12 mouse cellular contexts compared by ENCODE assay signal in the genomic region with DNA sequence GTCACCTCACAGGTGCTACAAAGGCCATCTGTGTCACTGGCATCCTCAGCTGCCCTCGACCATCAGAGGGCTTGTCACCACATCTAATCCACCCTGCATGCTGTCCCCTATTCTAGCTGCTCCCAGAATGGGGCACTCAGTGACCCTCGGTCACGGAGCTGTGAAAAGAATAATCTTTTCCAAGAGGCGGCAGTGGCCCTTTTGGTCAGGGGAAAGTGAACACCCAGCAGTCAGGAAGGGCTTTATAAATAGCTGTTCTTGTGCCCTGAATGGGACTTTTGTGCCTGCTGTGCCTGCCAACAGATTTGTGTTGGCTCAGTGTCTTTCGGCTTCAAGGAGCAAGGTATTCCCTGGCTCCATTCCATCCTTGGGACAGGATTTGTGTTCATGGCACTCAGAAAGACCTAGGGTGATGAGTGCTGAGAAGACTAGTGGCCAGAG.
A peak's percentile ranks its signal among the peaks of the same experiment; 100 is the strongest.
DNase-seq lines count a peak whose midpoint lies in the region; ATAC-seq and TF ChIP-seq lines count a peak whose summit lies in the region.
"Had no signal": no experiment of that assay in that cellular context is flagged by ENCODE, and none has a peak within 500 bp of the region (broad histone marks: within the 10 kb centered on the region; RNA-seq: fewer than 3 reads in every experiment).

No protein-coding gene starts in this region.

- H3K27me3 ChIP-seq in forebrain, postnatal 0 days (ENCODE audit: insufficient read depth, low read length): no peaks in the 10 kb centered on the region
- no peaks in the 10 kb centered on the region for H3K27me3 ChIP-seq in forebrain, embryonic 16.5 days (replicated peaks; ENCODE audit: control insufficient read depth, insufficient read depth, low read length)
- H3K27me3 ChIP-seq in neural tube, embryonic 15.5 days (replicated peaks): no peaks in the 10 kb centered on the region

- no peak for TF ChIP-seq CTCF in forebrain, postnatal 0 days (IDR thresholded peaks at IDR 0.05; ENCODE audit: low read depth)

- H3K27ac ChIP-seq in forebrain, postnatal 0 days (ENCODE audit: low read depth, low read length): no peak overlapping the region
- no peak overlapping the region for H3K27ac ChIP-seq in forebrain, embryonic 16.5 days (ENCODE audit: low read length)
- no peak overlapping the region for H3K27ac ChIP-seq in neural tube, embryonic 15.5 days (replicated peaks)

- no peak for DNase-seq in forebrain, postnatal 0 days
- peak; percentile 32 for DNase-seq in left cerebral cortex, postnatal 4 days
- DNase-seq in left cerebral cortex, adult 8-10 months (ENCODE audit: low spot score in 2 of 2): no peak
- DNase-seq in cerebellum, postnatal 25 days: peak; percentile 62 to 70
- DNase-seq in heart, postnatal 36 days: peak; percentile 32 to 39
- no peak for DNase-seq in right cerebral cortex, postnatal 4 days
- DNase-seq: gastrocnemius, postnatal 14 days; lung, postnatal 36 days; right cerebral cortex, adult 18-20 months had no signal

- no peaks in the 10 kb centered on the region for H3K36me3 ChIP-seq in forebrain, postnatal 0 days (ENCODE audit: insufficient read depth)
- no peaks in the 10 kb centered on the region for H3K36me3 ChIP-seq in forebrain, embryonic 16.5 days (ENCODE audit: control insufficient read depth, insufficient read depth)
- no peaks in the 10 kb centered on the region for H3K36me3 ChIP-seq in neural tube, embryonic 15.5 days
- H3K36me3 ChIP-seq: G1E had no signal

- H3K9ac ChIP-seq in forebrain, postnatal 0 days: no peak overlapping the region
- no peak overlapping the region for H3K9ac ChIP-seq in forebrain, embryonic 16.5 days (replicated peaks; ENCODE audit: low read depth, low read length)
- no peak overlapping the region for H3K9ac ChIP-seq in neural tube, embryonic 15.5 days (replicated peaks)

- no peaks in the 10 kb centered on the region for H3K4me1 ChIP-seq in forebrain, postnatal 0 days (ENCODE audit: insufficient read depth)
- H3K4me1 ChIP-seq in forebrain, embryonic 16.5 days (replicated peaks; ENCODE audit: control insufficient read depth, insufficient read depth, low read length): no peaks in the 10 kb centered on the region
- H3K4me1 ChIP-seq in neural tube, embryonic 15.5 days: no peaks in the 10 kb centered on the region; the same call in 1 of the 2 replicates

- H3K9me3 ChIP-seq in forebrain, postnatal 0 days (ENCODE audit: low read length): no peaks in the 10 kb centered on the region
- H3K9me3 ChIP-seq in forebrain, embryonic 16.5 days (ENCODE audit: control insufficient read depth, low read length): no peaks in the 10 kb centered on the region
- H3K9me3 ChIP-seq in neural tube, embryonic 15.5 days (replicated peaks): no peaks in the 10 kb centered on the region
- H3K9me3 ChIP-seq: G1E had no signal

- H3K4me3 ChIP-seq in forebrain, postnatal 0 days (ENCODE audit: low read depth, low read length): no peak overlapping the region
- H3K4me3 ChIP-seq in forebrain, embryonic 16.5 days (replicated peaks; ENCODE audit: low read length): no peak overlapping the region
- no peak overlapping the region for H3K4me3 ChIP-seq in neural tube, embryonic 15.5 days (replicated peaks)

- 22% methylated on average over 5 of the region's 5 CpGs for WGBS in forebrain, postnatal 0 days
- 15% methylated on average over 5 of the region's 5 CpGs for WGBS in forebrain, embryonic 16.5 days
- WGBS in neural tube, embryonic 15.5 days: 36% methylated on average over 5 of the region's 5 CpGs

- H3K4me2 ChIP-seq in forebrain, postnatal 0 days (ENCODE audit: low read depth): no peak overlapping the region
- no peak overlapping the region for H3K4me2 ChIP-seq in forebrain, embryonic 16.5 days (ENCODE audit: low read length)
- H3K4me2 ChIP-seq in neural tube, embryonic 15.5 days: no peak overlapping the region

- intact Hi-C loops in left cerebral cortex, postnatal 4 days (cut with DNase I): no loop called here
- intact Hi-C loops in heart, postnatal 36 days (cut with DNase I): no loop called here

- ATAC-seq in forebrain, postnatal 0 days: peak; percentile 16; the same call in 1 of the 2 replicates
- ATAC-seq in forebrain, embryonic 16.5 days: no peak
- no peak for ATAC-seq in neural tube, embryonic 15.5 days (ENCODE audit: low FRiP score)

Comparison
In these comparisons a context has a peak if more than half of its experiments do, and no peak if none do; other contexts are left out.
1. DNase-seq: peak in left cerebral cortex, postnatal 4 days (single experiment), cerebellum, postnatal 25 days (2 of 2) and heart, postnatal 36 days (2 of 2); none in forebrain, postnatal 0 days (single experiment), left cerebral cortex, adult 8-10 months (0 of 2) and right cerebral cortex, postnatal 4 days (single experiment).